Mouse (Mus musculus) spleen, adult 2 months (tissue): ENCODE data around the gene Gm20388.

Source experiments
- CTCF ChIP-seq: fragments of 200-500 bp; IDR thresholded peaks from 2 replicates; pipeline ENCODE4 v1.5.1; 2011; ENCODE audit warnings: mild to moderate bottlenecking, inconsistent platforms; ENCODE audit not compliant: insufficient read depth, insufficient read length, insufficient replicate concordance; ENCODE audit errors: extremely low read depth
- POLR2A ChIP-seq: fragments of 200-500 bp; IDR thresholded peaks from 2 replicates; pipeline ENCODE4 v1.6.1; 2011; ENCODE audit warnings: low read depth, low read length, inconsistent platforms

DNA sequence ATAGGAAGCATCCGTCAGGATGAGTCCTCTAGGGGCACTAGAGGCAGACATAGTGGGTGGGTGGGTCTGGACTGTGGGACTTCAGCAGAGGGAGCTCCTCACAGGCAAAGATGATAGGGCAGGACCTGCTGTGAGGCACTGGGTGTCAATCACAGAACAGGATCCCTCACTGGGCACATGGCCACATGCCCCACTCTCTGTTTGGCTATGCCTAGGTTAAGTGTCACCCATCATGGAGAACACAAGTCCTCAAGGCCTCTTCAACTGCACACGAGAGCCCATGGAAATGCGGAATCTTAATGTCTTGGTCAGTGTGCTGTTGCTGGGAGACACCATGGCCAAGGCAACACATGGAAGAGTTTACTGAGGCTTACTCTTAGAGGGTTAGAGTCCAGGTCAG, 2617.3 kb downstream of the Gm20388 start:
- TF ChIP-seq POLR2A = no peak
- TF ChIP-seq CTCF = no peak
